12 mouse cellular contexts compared by ENCODE assay signal in the genomic region with DNA sequence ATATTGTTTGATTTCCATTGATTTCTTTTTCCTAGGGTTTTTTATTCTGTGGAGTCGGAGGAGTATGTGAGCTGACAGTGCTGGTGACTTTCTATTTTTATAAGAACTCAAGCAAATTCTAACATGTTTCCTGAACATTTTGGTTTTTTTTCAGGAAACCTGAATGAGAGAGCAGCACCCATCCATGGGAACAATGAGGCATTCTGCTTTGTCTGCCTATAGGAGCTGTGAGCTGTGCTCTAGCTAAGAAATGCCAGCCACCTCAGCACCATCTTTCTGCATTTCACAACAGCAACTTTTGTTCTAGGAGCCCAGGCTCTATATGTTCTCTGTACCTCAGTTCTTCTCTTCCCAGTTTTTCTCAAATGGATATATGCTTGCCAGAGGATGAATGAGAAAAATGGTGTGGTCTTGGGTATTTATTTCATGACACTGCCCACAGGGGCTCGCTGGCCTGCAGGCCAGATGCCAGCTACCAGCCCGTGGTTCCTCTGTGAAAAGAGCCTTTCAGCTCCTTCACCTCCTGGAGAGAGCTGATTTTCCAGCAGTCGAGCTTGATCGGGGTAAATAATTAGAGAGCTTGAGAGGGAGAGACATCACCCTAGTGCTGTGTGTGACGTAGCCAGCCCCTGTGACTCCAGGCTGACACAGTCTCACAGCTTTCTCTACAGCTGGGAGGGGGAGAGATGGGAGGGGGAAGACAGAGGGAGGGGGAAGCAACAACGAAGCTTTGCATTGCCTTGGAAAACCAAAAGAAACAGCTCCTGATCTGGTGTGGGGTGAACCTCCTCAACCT.
A peak's percentile ranks its signal among the peaks of the same experiment; 100 is the strongest.
DNase-seq lines count a peak whose midpoint lies in the region; ATAC-seq lines count a peak whose summit lies in the region.
"Had no signal": no experiment of that assay in that cellular context is flagged by ENCODE, and none has a peak within 500 bp of the region (broad histone marks: within the 10 kb centered on the region; RNA-seq: fewer than 3 reads in every experiment).

No protein-coding gene starts in this region.

- H3K4me2 ChIP-seq in forebrain, embryonic 11.5 days (ENCODE audit: low read depth, low read length, severe bottlenecking), result no peak overlapping the region
- H3K4me2 ChIP-seq in forebrain, embryonic 12.5 days, result peak overlapping the region; percentile 34
- peak overlapping the region; percentile 25; the same call in 1 of the 2 replicates for H3K4me2 ChIP-seq in hindbrain, embryonic 15.5 days
- H3K4me2 ChIP-seq in neural tube, embryonic 12.5 days (replicated peaks), result peak overlapping the region; percentile 36
- H3K4me2 ChIP-seq: intestine, embryonic 15.5 days had no signal

- H3K27me3 ChIP-seq in forebrain, embryonic 11.5 days (ENCODE audit: control insufficient read depth, insufficient read depth, low read length), result peaks cover 13% of the 10 kb centered on the region
- H3K27me3 ChIP-seq in forebrain, embryonic 10.5 days (ENCODE audit: poor library complexity, severe bottlenecking), result peaks cover 72% of the 10 kb centered on the region
- peaks cover 29% of the 10 kb centered on the region for H3K27me3 ChIP-seq in forebrain, embryonic 12.5 days
- no peaks in the 10 kb centered on the region for H3K27me3 ChIP-seq in hindbrain, embryonic 15.5 days
- no peaks in the 10 kb centered on the region for H3K27me3 ChIP-seq in neural tube, embryonic 12.5 days (replicated peaks)

- WGBS in forebrain, embryonic 11.5 days, result 14% methylated on average over 7 of the region's 7 CpGs
- WGBS in forebrain, embryonic 10.5 days, result 11% methylated on average over 7 of the region's 7 CpGs
- 11% methylated on average over 7 of the region's 7 CpGs for WGBS in forebrain, embryonic 12.5 days
- 12% methylated on average over 7 of the region's 7 CpGs for WGBS in hindbrain, embryonic 15.5 days
- 15% methylated on average over 7 of the region's 7 CpGs for WGBS in neural tube, embryonic 12.5 days

- ATAC-seq in forebrain, embryonic 11.5 days (replicated peaks; ENCODE audit: low FRiP score), result peak; percentile 82
- ATAC-seq in forebrain, embryonic 12.5 days (ENCODE audit: low FRiP score), result peak; percentile 90
- peak; percentile 74 for ATAC-seq in hindbrain, embryonic 15.5 days (ENCODE audit: low FRiP score, low read depth)
- ATAC-seq in neural tube, embryonic 12.5 days (ENCODE audit: low FRiP score, low read depth), result peak; percentile 73
- ATAC-seq: intestine, embryonic 15.5 days had no signal

- peak overlapping the region; percentile 41 for H3K27ac ChIP-seq in forebrain, embryonic 11.5 days (ENCODE audit: low read depth, low read length)
- H3K27ac ChIP-seq in forebrain, embryonic 10.5 days, result no peak overlapping the region
- peak overlapping the region; percentile 75 for H3K27ac ChIP-seq in forebrain, embryonic 12.5 days
- H3K27ac ChIP-seq in hindbrain, embryonic 15.5 days (replicated peaks), result peak overlapping the region; percentile 51
- 0 out of 2 replicates have a peak overlapping the region, but pooled peaks have one; percentile 11 for H3K27ac ChIP-seq in neural tube, embryonic 12.5 days
- H3K27ac ChIP-seq: intestine, embryonic 15.5 days had no signal

- no peak overlapping the region; the same call in 1 of the 2 replicates for H3K9ac ChIP-seq in forebrain, embryonic 11.5 days (ENCODE audit: low read length)
- no peak overlapping the region for H3K9ac ChIP-seq in forebrain, embryonic 12.5 days
- 0 out of 2 replicates have a peak overlapping the region, but pooled peaks have one; percentile 5 for H3K9ac ChIP-seq in hindbrain, embryonic 15.5 days
- no peak overlapping the region for H3K9ac ChIP-seq in neural tube, embryonic 12.5 days
- H3K9ac ChIP-seq: intestine, embryonic 15.5 days had no signal

- H3K4me3 ChIP-seq in forebrain, embryonic 11.5 days (ENCODE audit: low read depth, low read length), result no peak overlapping the region
- no peak overlapping the region; the same call in 1 of the 2 replicates for H3K4me3 ChIP-seq in forebrain, embryonic 10.5 days
- H3K4me3 ChIP-seq in forebrain, embryonic 12.5 days (replicated peaks), result no peak overlapping the region
- no peak overlapping the region for H3K4me3 ChIP-seq in hindbrain, embryonic 15.5 days
- H3K4me3 ChIP-seq in neural tube, embryonic 12.5 days, result no peak overlapping the region
- H3K4me3 ChIP-seq: intestine, embryonic 15.5 days had no signal

- peak; percentile 54 for DNase-seq in forebrain, embryonic 11.5 days (ENCODE audit: low spot score)
- no peak for DNase-seq in forebrain, embryonic 10.5 days (ENCODE audit: extremely low spot score, low spot score)
- DNase-seq in thymus, postnatal 4 days, result no peak
- no peak for DNase-seq in gastrocnemius, adult 8-10 months (ENCODE audit: low spot score in 2 of 2)
- DNase-seq in right cerebral cortex, postnatal 10 days (ENCODE audit: low spot score in 2 of 2), result no peak
- DNase-seq: adrenal gland, postnatal 14 days; lung, adult 2 months; thymus, postnatal 36 days had no signal

- no peaks in the 10 kb centered on the region for H3K9me3 ChIP-seq in forebrain, embryonic 11.5 days (ENCODE audit: control insufficient read depth, low read length)
- H3K9me3 ChIP-seq in forebrain, embryonic 10.5 days, result no peaks in the 10 kb centered on the region
- no peaks in the 10 kb centered on the region for H3K9me3 ChIP-seq in forebrain, embryonic 12.5 days
- no peaks in the 10 kb centered on the region for H3K9me3 ChIP-seq in hindbrain, embryonic 15.5 days
- H3K9me3 ChIP-seq in neural tube, embryonic 12.5 days, result no peaks in the 10 kb centered on the region
- H3K9me3 ChIP-seq: intestine, embryonic 15.5 days had no signal

- H3K4me1 ChIP-seq in forebrain, embryonic 11.5 days (replicated peaks; ENCODE audit: control insufficient read depth, insufficient read depth, low read length), result peaks cover 9% of the 10 kb centered on the region; the same call in 1 of the 2 replicates
- peaks cover 34% of the 10 kb centered on the region for H3K4me1 ChIP-seq in forebrain, embryonic 10.5 days
- H3K4me1 ChIP-seq in forebrain, embryonic 12.5 days, result peaks cover 34% of the 10 kb centered on the region
- peaks cover 40% of the 10 kb centered on the region for H3K4me1 ChIP-seq in hindbrain, embryonic 15.5 days (replicated peaks)
- peaks cover 30% of the 10 kb centered on the region for H3K4me1 ChIP-seq in neural tube, embryonic 12.5 days
- H3K4me1 ChIP-seq: intestine, embryonic 15.5 days had no signal

- no peaks in the 10 kb centered on the region for H3K36me3 ChIP-seq in forebrain, embryonic 11.5 days (ENCODE audit: control insufficient read depth, insufficient read depth, low read length)
- H3K36me3 ChIP-seq in forebrain, embryonic 10.5 days (replicated peaks), result no peaks in the 10 kb centered on the region
- no peaks in the 10 kb centered on the region for H3K36me3 ChIP-seq in forebrain, embryonic 12.5 days (replicated peaks)
- no peaks in the 10 kb centered on the region; the same call in 1 of the 2 replicates for H3K36me3 ChIP-seq in hindbrain, embryonic 15.5 days
- H3K36me3 ChIP-seq in neural tube, embryonic 12.5 days, result no peaks in the 10 kb centered on the region
- H3K36me3 ChIP-seq: intestine, embryonic 15.5 days had no signal
